Mouse (Mus musculus) right cerebral cortex, adult 18-20 months (tissue): ENCODE measurements around the gene Igfbp3.
A peak's percentile ranks its signal among the peaks of the same experiment; 100 is the strongest.

Experiments
- DNase-seq: peaks from one replicate; pipeline ENCODE4 v3.0.0; 2022; ENCODE audit warnings: mixed read lengths

The Igfbp3 gene

GRCm38 (mm10) chr11:7210343-7210742 lies 3.4 kb downstream of the Igfbp3 start:
- DNase-seq, result peak; percentile 73

- no peak for DNase-seq
Measured at GRCm38 (mm10) chr11:7203846-7204245, 9.9 kb downstream of the Igfbp3 start.

- DNase-seq, result no peak
Measured at GRCm38 (mm10) chr11:7202206-7202605, 11.5 kb downstream of the Igfbp3 start.

GRCm38 (mm10) chr11:7200393-7200783 lies 13.3 kb downstream of the Igfbp3 start:
- DNase-seq, result no peak

- DNase-seq, result peak; percentile 63
Measured at GRCm38 (mm10) chr11:7199736-7200392, 13.9 kb downstream of the Igfbp3 start.

GRCm38 (mm10) chr11:7198481-7199256 lies 15.1 kb downstream of the Igfbp3 start:
- no peak for DNase-seq

- no peak for DNase-seq
Measured at GRCm38 (mm10) chr11:7198006-7198405, 15.7 kb downstream of the Igfbp3 start.

GRCm38 (mm10) chr11:7197491-7197941 lies 16.2 kb downstream of the Igfbp3 start, which contains the start of gene Igfbp1:
Gene Igfbp1 (plus strand): TSS chr11:7197782.
- DNase-seq, result no peak

GRCm38 (mm10) chr11:7195312-7195685 lies 18.4 kb downstream of the Igfbp3 start:
- no peak for DNase-seq

- no peak for DNase-seq
Measured at GRCm38 (mm10) chr11:7194432-7195311, 19.1 kb downstream of the Igfbp3 start.

- no peak for DNase-seq
Measured at GRCm38 (mm10) chr11:7193134-7193533, 20.6 kb downstream of the Igfbp3 start.

- no peak for DNase-seq
Measured at GRCm38 (mm10) chr11:7192710-7193109, 21.0 kb downstream of the Igfbp3 start.

GRCm38 (mm10) chr11:7188469-7188868 lies 25.3 kb downstream of the Igfbp3 start, which contains the start of gene Gm11985:
Gene Gm11985 (minus strand): TSS chr11:7188569.
- no peak for DNase-seq

GRCm38 (mm10) chr11:7187472-7187871 lies 26.3 kb downstream of the Igfbp3 start:
- DNase-seq, result no peak

- no peak for DNase-seq
Measured at GRCm38 (mm10) chr11:7184420-7184819, 29.3 kb downstream of the Igfbp3 start.

GRCm38 (mm10) chr11:7182409-7183042 lies 31.2 kb downstream of the Igfbp3 start:
- DNase-seq, result no peak

- DNase-seq, result no peak
Measured at GRCm38 (mm10) chr11:7179276-7179675, 34.4 kb downstream of the Igfbp3 start.

- DNase-seq, result no peak
Measured at GRCm38 (mm10) chr11:7178724-7179123, 35.0 kb downstream of the Igfbp3 start.

- no peak for DNase-seq
Measured at GRCm38 (mm10) chr11:7173664-7174063, 40.1 kb downstream of the Igfbp3 start.

- DNase-seq, result no peak
Measured at GRCm38 (mm10) chr11:7169645-7170044, 44.1 kb downstream of the Igfbp3 start.

- no peak for DNase-seq
Measured at GRCm38 (mm10) chr11:7164416-7164815, 49.3 kb downstream of the Igfbp3 start.

GRCm38 (mm10) chr11:7161502-7162174 lies 52.1 kb downstream of the Igfbp3 start:
- peak; percentile 26 for DNase-seq
